Mouse (Mus musculus): ENCODE data around the gene Khdc1b. TPM values are rescaled to one million over a fixed set of nuclear protein-coding genes. Genes with fewer than 3 reads are reported as not detected.

The Khdc1b gene
- polyA plus RNA-seq, 1 experiment, result not detected

- TF ChIP-seq CTCF (IDR thresholded peaks at IDR 0.05; ENCODE audit: borderline replicate concordance, insufficient read depth, low read length) (no peak), POLR2A (IDR thresholded peaks at IDR 0.05; ENCODE audit: low read depth, low read length) (no peak)
- no peak overlapping the region for H3K27ac ChIP-seq (ENCODE audit: insufficient read depth, low read length)
- H3K4me1 ChIP-seq (ENCODE audit: control insufficient read depth, insufficient read depth, low read length), result no peaks in the 10 kb centered on the region
- H3K4me3 ChIP-seq (ENCODE audit: insufficient read depth, low read length), result no peak overlapping the region
Observed at GRCm38 (mm10) chr1:21411331-21412196, 28.2 kb downstream of the Khdc1b start.

DNA sequence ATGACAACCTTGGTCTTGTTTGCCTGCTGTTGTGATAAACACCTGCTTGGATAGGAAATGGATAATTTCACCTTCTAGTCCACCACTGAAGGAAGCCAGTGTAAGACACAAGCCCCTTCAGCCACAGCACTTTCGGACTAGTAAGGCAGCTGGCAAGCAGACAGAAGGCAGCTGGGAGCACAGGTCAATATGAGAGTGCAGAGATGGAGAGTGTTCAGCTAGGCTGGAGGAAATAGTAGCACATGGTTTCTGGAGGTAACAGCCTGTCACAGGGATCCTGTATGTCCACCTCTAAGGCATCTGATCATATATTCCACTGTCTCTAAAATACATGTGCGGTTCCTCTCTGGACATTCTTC is 28.8 kb downstream of the Khdc1b start:
- no peaks in the 10 kb centered on the region for H3K4me1 ChIP-seq (ENCODE audit: control insufficient read depth, insufficient read depth, low read length)
- no peak for TF ChIP-seq CTCF (IDR thresholded peaks at IDR 0.05; ENCODE audit: borderline replicate concordance, insufficient read depth, low read length)
- no peak for TF ChIP-seq POLR2A (IDR thresholded peaks at IDR 0.05; ENCODE audit: low read depth, low read length)
- H3K4me3 ChIP-seq (ENCODE audit: insufficient read depth, low read length), result no peak overlapping the region

GRCm38 (mm10) chr1:21419370-21419769 is 36.0 kb downstream of the Khdc1b start:
- TF ChIP-seq POLR2A (IDR thresholded peaks at IDR 0.05; ENCODE audit: low read depth, low read length) (no peak), CTCF (IDR thresholded peaks at IDR 0.05; ENCODE audit: borderline replicate concordance, insufficient read depth, low read length) (no peak)
- H3K4me3 ChIP-seq (ENCODE audit: insufficient read depth, low read length), result no peak overlapping the region
- no peak overlapping the region for H3K27ac ChIP-seq (ENCODE audit: insufficient read depth, low read length)
- no peaks in the 10 kb centered on the region for H3K4me1 ChIP-seq (ENCODE audit: control insufficient read depth, insufficient read depth, low read length)

More for the DNA sequence above, 28.8 kb downstream of the Khdc1b start:
- no peak overlapping the region for H3K27ac ChIP-seq (ENCODE audit: insufficient read depth, low read length)

DNA sequence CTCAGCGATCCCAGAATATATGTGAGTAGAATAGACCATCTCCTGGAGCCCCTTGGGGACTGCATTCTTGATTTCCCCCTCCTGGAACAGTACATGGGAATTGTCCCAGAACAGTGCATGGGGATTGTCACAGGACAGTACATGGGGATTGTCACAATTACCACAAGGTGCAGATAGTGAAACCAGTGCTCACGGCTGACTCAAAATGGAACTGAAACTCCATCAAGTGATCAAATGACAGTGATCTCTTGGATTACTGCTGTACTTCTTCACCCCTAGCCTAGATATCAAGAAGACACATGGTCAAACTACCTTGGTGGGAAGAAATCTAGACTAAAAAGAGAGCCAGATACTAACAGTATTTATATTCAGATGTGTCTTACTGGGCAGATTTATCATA is 42.3 kb downstream of the Khdc1b start:
- no peak for TF ChIP-seq POLR2A (IDR thresholded peaks at IDR 0.05; ENCODE audit: low read depth, low read length)
- TF ChIP-seq CTCF (IDR thresholded peaks at IDR 0.05; ENCODE audit: borderline replicate concordance, insufficient read depth, low read length), result no peak
- Histone ChIP-seq H3K27ac (ENCODE audit: insufficient read depth, low read length) (no peak overlapping the region), H3K4me3 (ENCODE audit: insufficient read depth, low read length) (no peak overlapping the region), H3K4me1 (ENCODE audit: control insufficient read depth, insufficient read depth, low read length) (no peaks in the 10 kb centered on the region)

DNA sequence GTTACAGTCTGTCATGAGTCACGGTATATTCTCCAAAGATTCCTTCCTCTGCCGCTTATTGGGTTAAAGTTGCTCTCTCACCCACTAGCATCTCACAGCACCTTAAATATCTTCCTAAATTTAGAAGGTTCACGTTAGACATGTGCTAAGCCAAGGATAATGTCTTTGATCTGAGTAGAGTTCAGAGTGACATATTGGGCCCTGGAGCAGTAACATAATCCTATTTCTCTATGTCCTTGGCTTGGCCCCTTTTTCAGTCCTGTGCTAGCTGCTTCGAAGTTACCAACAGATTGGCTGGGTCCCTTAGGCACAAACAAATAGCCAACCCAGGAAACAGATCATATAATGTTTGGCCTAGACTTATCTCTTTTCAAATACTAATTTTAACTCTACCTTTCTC is 44.7 kb downstream of the Khdc1b start:
- H3K4me3 ChIP-seq (ENCODE audit: insufficient read depth, low read length), result no peak overlapping the region
- no peaks in the 10 kb centered on the region for H3K4me1 ChIP-seq (ENCODE audit: control insufficient read depth, insufficient read depth, low read length)
- TF ChIP-seq POLR2A (IDR thresholded peaks at IDR 0.05; ENCODE audit: low read depth, low read length), result no peak
- TF ChIP-seq CTCF (IDR thresholded peaks at IDR 0.05; ENCODE audit: borderline replicate concordance, insufficient read depth, low read length), result no peak
- H3K27ac ChIP-seq (ENCODE audit: insufficient read depth, low read length), result no peak overlapping the region

DNA sequence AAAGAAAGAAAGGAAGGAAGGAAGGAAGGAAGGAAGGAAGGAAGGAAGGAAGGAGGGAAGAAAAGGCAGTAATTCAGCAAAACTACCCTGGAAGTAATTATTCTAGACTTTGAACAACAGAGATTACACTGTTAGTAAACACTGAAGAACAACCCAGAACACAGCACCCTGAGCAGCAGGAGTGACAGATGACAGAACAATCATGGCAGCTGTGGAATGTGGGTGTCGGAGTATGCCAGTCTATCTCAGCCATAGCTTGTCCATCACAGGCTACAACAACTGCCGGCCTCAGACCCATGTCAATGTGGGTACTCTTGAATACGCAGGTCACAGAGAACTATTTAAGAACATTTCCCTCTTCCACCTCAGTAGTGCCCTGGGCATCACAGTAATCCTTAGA is 48.3 kb downstream of the Khdc1b start:
- TF ChIP-seq POLR2A (IDR thresholded peaks at IDR 0.05; ENCODE audit: low read depth, low read length) (no peak), CTCF (IDR thresholded peaks at IDR 0.05; ENCODE audit: borderline replicate concordance, insufficient read depth, low read length) (no peak)
- H3K4me3 ChIP-seq (ENCODE audit: insufficient read depth, low read length), result no peak overlapping the region
- H3K4me1 ChIP-seq (ENCODE audit: control insufficient read depth, insufficient read depth, low read length), result no peaks in the 10 kb centered on the region
- no peak overlapping the region for H3K27ac ChIP-seq (ENCODE audit: insufficient read depth, low read length)

DNA sequence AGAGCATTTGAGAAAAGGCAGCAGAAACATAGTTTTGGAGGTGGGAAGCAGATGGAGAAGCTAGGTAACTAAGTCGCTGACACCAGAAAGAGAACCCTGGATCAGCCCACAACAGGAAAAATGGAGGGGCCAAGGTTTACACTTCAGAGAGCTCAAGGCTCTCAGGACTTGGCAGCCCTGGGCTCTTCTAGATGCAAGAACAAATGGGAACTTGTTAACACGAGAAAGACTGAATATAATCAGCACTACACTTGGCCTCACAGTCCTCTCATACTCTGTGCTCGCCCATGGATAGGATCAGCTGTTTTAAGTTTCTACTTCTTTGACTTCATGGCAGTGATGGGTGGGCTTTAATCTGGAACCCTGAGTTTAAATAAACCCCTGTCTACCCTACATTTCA is 51.5 kb downstream of the Khdc1b start:
- no peak for TF ChIP-seq CTCF (IDR thresholded peaks at IDR 0.05; ENCODE audit: borderline replicate concordance, insufficient read depth, low read length)
- TF ChIP-seq POLR2A (IDR thresholded peaks at IDR 0.05; ENCODE audit: low read depth, low read length), result no peak
- Histone ChIP-seq H3K27ac (ENCODE audit: insufficient read depth, low read length) (no peak overlapping the region), H3K4me3 (ENCODE audit: insufficient read depth, low read length) (no peak overlapping the region), H3K4me1 (ENCODE audit: control insufficient read depth, insufficient read depth, low read length) (no peaks in the 10 kb centered on the region)

Other genes starting within 250 kb of the Khdc1b start
- gene Tmem14a, start 165.0 kb upstream of the Khdc1b start, polyA plus RNA-seq (2011; ENCODE audit: insufficient read length, low read depth, missing spikeins), result 8.0 and 8.6 TPM in 2 replicates
- 0.61 TPM in 1 of 2 replicates, not detected in the other for gene Gsta3, start 143.0 kb upstream of the Khdc1b start, polyA plus RNA-seq (2011; ENCODE audit: insufficient read length, low read depth, missing spikeins)
- gene Khdc1a, start 33.9 kb upstream of the Khdc1b start, polyA plus RNA-seq (2011; ENCODE audit: insufficient read length, low read depth, missing spikeins), result not detected in 2 replicates
- gene Khdc1c, start 15.2 kb upstream of the Khdc1b start, polyA plus RNA-seq (2011; ENCODE audit: insufficient read length, low read depth, missing spikeins), result not detected in 2 replicates